Mouse (Mus musculus): ENCODE measurements around the gene Nr1h5.

DNA sequence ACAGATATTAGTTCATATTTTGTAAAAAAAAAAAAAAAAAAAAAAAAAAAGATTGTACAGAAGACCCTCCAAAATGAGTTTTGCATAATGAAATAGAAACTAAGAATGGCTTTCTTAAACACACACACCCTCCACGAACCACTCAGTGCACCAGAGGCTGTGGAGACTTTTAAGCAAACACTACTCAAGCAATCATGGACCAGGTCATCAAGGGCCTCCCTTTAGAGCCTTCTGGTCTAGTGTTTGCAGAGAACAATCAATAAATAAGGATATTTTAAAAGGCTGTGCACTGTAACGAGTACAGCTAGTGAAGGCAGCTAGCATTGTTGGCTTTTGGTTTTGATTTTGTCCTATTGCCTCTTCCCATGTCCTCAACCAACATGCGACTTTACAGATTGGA is 17.6 kb downstream of the Nr1h5 start:
- TF ChIP-seq GATA1 (IDR thresholded peaks at IDR 0.05; ENCODE audit: low read length): no peak
- TF ChIP-seq TAL1 (IDR thresholded peaks at IDR 0.05; ENCODE audit: low read length): no peak
